Comparison of ENCODE assay signal across 24 mouse cellular contexts in genomic region chr6:128835571-128835970, GRCm38 (mm10). TPM values are rescaled to one million over a fixed set of nuclear protein-coding genes. Genes with fewer than 3 reads are reported as not detected.
A peak's percentile ranks its signal among the peaks of the same experiment; 100 is the strongest.
DNase-seq lines count a peak whose midpoint lies in the region; ATAC-seq and TF ChIP-seq lines count a peak whose summit lies in the region.
"Had no signal": no experiment of that assay in that cellular context is flagged by ENCODE, and none has a peak within 500 bp of the region (broad histone marks: within the 10 kb centered on the region; RNA-seq: fewer than 3 reads in every experiment).

No protein-coding gene starts in this region.

- no peak overlapping the region for H3K4me2 ChIP-seq in forebrain, embryonic 13.5 days
- H3K4me2 ChIP-seq: embryonic facial prominence, embryonic 12.5 days; heart, embryonic 15.5 days; limb, embryonic 12.5 days had no signal

- H3K4me1 ChIP-seq in thymus, adult 2 months (replicated peaks; ENCODE audit: control insufficient read depth, insufficient read depth, low read length) = peaks cover 18% of the 10 kb centered on the region
- peaks cover 38% of the 10 kb centered on the region for H3K4me1 ChIP-seq in megakaryocyte, embryonic 14.5 days
- H3K4me1 ChIP-seq in forebrain, embryonic 13.5 days = peaks cover 14% of the 10 kb centered on the region

- DNase-seq in CD4-positive, CD25-positive, alpha-beta regulatory T cell, adult 2 months (ENCODE audit: low read depth, low spot score) = peak; percentile 34
- DNase-seq in thymus, postnatal 0 days (ENCODE audit: low spot score) = peak; percentile 19
- DNase-seq in thymus, adult 2 months = no peak
- DNase-seq in adrenal gland, adult 2 months = no peak
- no peak for DNase-seq in embryo, embryonic 9.5 days (ENCODE audit: extremely low spot score)
- DNase-seq: adrenal gland, postnatal 25 days; cerebellum, adult 18-20 months; heart, adult 2 months; right cerebral cortex, postnatal 25 days had no signal

- H3K36me3 ChIP-seq in thymus, adult 2 months (ENCODE audit: control insufficient read depth, insufficient read depth, low read length) = no peaks in the 10 kb centered on the region
- H3K36me3 ChIP-seq in megakaryocyte, embryonic 14.5 days (replicated peaks; ENCODE audit: low read length) = no peaks in the 10 kb centered on the region
- no peaks in the 10 kb centered on the region for H3K36me3 ChIP-seq in forebrain, embryonic 13.5 days (ENCODE audit: poor library complexity, severe bottlenecking)
- H3K36me3 ChIP-seq: embryonic facial prominence, embryonic 12.5 days; heart, embryonic 15.5 days; hindbrain, embryonic 10.5 days; limb, embryonic 12.5 days; midbrain, embryonic 10.5 days had no signal

- H3K27ac ChIP-seq in thymus, adult 2 months (ENCODE audit: control insufficient read depth, insufficient read depth, low read length) = no peak overlapping the region
- H3K27ac ChIP-seq in forebrain, embryonic 13.5 days = no peak overlapping the region
- H3K27ac ChIP-seq: embryonic facial prominence, embryonic 12.5 days; heart, adult 2 months; heart, embryonic 15.5 days; hindbrain, embryonic 10.5 days; limb, embryonic 12.5 days; midbrain, embryonic 10.5 days had no signal

- TF ChIP-seq POLR2A in thymus, adult 2 months (IDR thresholded peaks at IDR 0.05; ENCODE audit: control insufficient read depth, extremely low read depth, insufficient read depth, low read length, poor library complexity) = no peak

- no peak for TF ChIP-seq CTCF in thymus, adult 2 months (IDR thresholded peaks at IDR 0.05; ENCODE audit: borderline replicate concordance, control insufficient read depth, extremely low read depth, insufficient read depth, low read length, poor library complexity)

- H3K27me3 ChIP-seq in thymus, adult 2 months (ENCODE audit: control insufficient read depth, insufficient read depth, low read length) = no peaks in the 10 kb centered on the region
- H3K27me3 ChIP-seq in megakaryocyte, embryonic 14.5 days (replicated peaks) = no peaks in the 10 kb centered on the region
- H3K27me3 ChIP-seq in forebrain, embryonic 13.5 days = no peaks in the 10 kb centered on the region
- H3K27me3 ChIP-seq: embryonic facial prominence, embryonic 12.5 days; heart, embryonic 15.5 days; limb, embryonic 12.5 days; Patski had no signal

- no peak overlapping the region for H3K9ac ChIP-seq in forebrain, embryonic 13.5 days
- H3K9ac ChIP-seq: embryonic facial prominence, embryonic 12.5 days; heart, embryonic 15.5 days; limb, embryonic 12.5 days had no signal

- 60% methylated on average over 4 of the region's 4 CpGs for WGBS in thymus, adult 2 months
- WGBS in forebrain, embryonic 13.5 days = 93% methylated on average over 4 of the region's 4 CpGs

- no peaks in the 10 kb centered on the region for H3K9me3 ChIP-seq in megakaryocyte, embryonic 14.5 days
- H3K9me3 ChIP-seq in forebrain, embryonic 13.5 days (replicated peaks) = no peaks in the 10 kb centered on the region
- H3K9me3 ChIP-seq: embryonic facial prominence, embryonic 12.5 days; heart, embryonic 15.5 days; hindbrain, embryonic 10.5 days; limb, embryonic 12.5 days; midbrain, embryonic 10.5 days had no signal

- H3K4me3 ChIP-seq in thymus, adult 2 months (ENCODE audit: control insufficient read depth, insufficient read depth, low read length) = no peak overlapping the region
- peak overlapping the region; percentile 38 for H3K4me3 ChIP-seq in megakaryocyte, embryonic 14.5 days (replicated peaks)
- H3K4me3 ChIP-seq in forebrain, embryonic 13.5 days = no peak overlapping the region
- H3K4me3 ChIP-seq: embryonic facial prominence, embryonic 12.5 days; heart, adult 2 months; heart, embryonic 15.5 days; hindbrain, embryonic 10.5 days; limb, embryonic 12.5 days; midbrain, embryonic 10.5 days had no signal

- no peak for ATAC-seq in CD4-positive, CD25-positive, alpha-beta regulatory T cell, adult 4 months
- no peak for ATAC-seq in forebrain, embryonic 13.5 days
- ATAC-seq: forebrain, embryonic 16.5 days; Patski had no signal

RNA-seq across cellular contexts. Expression of gene Klrb1b, which starts 9.4 kb away (rescaled TPM):
- not detected for polyA plus RNA-seq in CD4-positive, CD25-positive, alpha-beta regulatory T cell, adult 4 months (2017; shearing (Covaris generic))
- polyA plus RNA-seq in thymus, postnatal 0 days (2015; fragmentation: Nextera tagmentation; extraction: Ambion mirVana) = 0.92 and 1.1 TPM in 2 replicates
- 0.54 and 0.85 TPM in 2 replicates for polyA plus RNA-seq in thymus, adult 2 months (2012; rRNA removed)
- polyA plus RNA-seq in megakaryocyte, embryonic 14.5 days (2012; ENCODE audit: insufficient read depth, low replicate concordance) = not detected in 2 replicates
- total RNA-seq in adrenal gland, adult 2 months (2021) = under 1 TPM; 0.66 to 0.79 TPM
- 0.12 TPM in 1 of 2 replicates, not detected in the other for polyA plus RNA-seq in adrenal gland, adult 2 months (2012; rRNA removed)
- polyA plus RNA-seq in forebrain, embryonic 13.5 days (2015; fragmentation: Nextera tagmentation; extraction: Ambion mirVana) = not detected in 2 replicates
- total RNA-seq: adrenal gland, postnatal 25 days; gastrocnemius, adult 18-20 months; heart, adult 2 months had no signal
- polyA plus RNA-seq: activated CD4-positive, CD25-positive, alpha-beta regulatory T cell, adult 4 months; embryonic facial prominence, embryonic 12.5 days; forebrain, embryonic 16.5 days; hindbrain, embryonic 10.5 days; kidney, embryonic 14.5 days; limb, embryonic 12.5 days; midbrain, embryonic 10.5 days; neural tube, embryonic 14.5 days; Patski had no signal

RNA-seq across cellular contexts. Expression of gene Gm44511, which starts 9.5 kb away (rescaled TPM):
- not detected for polyA plus RNA-seq in CD4-positive, CD25-positive, alpha-beta regulatory T cell, adult 4 months (2017; shearing (Covaris generic))
- 0.58 and 0.96 TPM in 2 replicates for polyA plus RNA-seq in thymus, postnatal 0 days (2015; fragmentation: Nextera tagmentation; extraction: Ambion mirVana)
- 0.59 TPM in 1 of 2 replicates, not detected in the other for polyA plus RNA-seq in thymus, adult 2 months (2012; rRNA removed)
- polyA plus RNA-seq in megakaryocyte, embryonic 14.5 days (2012; ENCODE audit: insufficient read depth, low replicate concordance) = not detected in 2 replicates
- total RNA-seq in adrenal gland, adult 2 months (2021) = not detected
- polyA plus RNA-seq in adrenal gland, adult 2 months (2012; rRNA removed) = not detected in 2 replicates
- not detected in 2 replicates for polyA plus RNA-seq in forebrain, embryonic 13.5 days (2015; fragmentation: Nextera tagmentation; extraction: Ambion mirVana)
- total RNA-seq: adrenal gland, postnatal 25 days; gastrocnemius, adult 18-20 months; heart, adult 2 months had no signal
- polyA plus RNA-seq: activated CD4-positive, CD25-positive, alpha-beta regulatory T cell, adult 4 months; embryonic facial prominence, embryonic 12.5 days; forebrain, embryonic 16.5 days; heart, embryonic 15.5 days; hindbrain, embryonic 10.5 days; kidney, embryonic 14.5 days; limb, embryonic 12.5 days; liver, embryonic 16.5 days; midbrain, embryonic 10.5 days; neural tube, embryonic 14.5 days; Patski had no signal

RNA-seq across cellular contexts. Expression of gene Klrb1c, which starts 46.6 kb away (rescaled TPM):
- polyA plus RNA-seq in CD4-positive, CD25-positive, alpha-beta regulatory T cell, adult 4 months (2017; shearing (Covaris generic)) = 1 to 10 TPM; 2.5 to 3.5 TPM
- polyA plus RNA-seq in thymus, postnatal 0 days (2015; fragmentation: Nextera tagmentation; extraction: Ambion mirVana) = 1.5 and 1.6 TPM in 2 replicates
- 0.96 and 2.6 TPM in 2 replicates for polyA plus RNA-seq in thymus, adult 2 months (2012; rRNA removed)
- polyA plus RNA-seq in megakaryocyte, embryonic 14.5 days (2012; ENCODE audit: insufficient read depth, low replicate concordance) = not detected in 2 replicates
- total RNA-seq in adrenal gland, adult 2 months (2021) = under 1 TPM; 0.23 to 0.31 TPM
- 0.08 and 0.16 TPM in 2 replicates for polyA plus RNA-seq in adrenal gland, adult 2 months (2012; rRNA removed)
- polyA plus RNA-seq in forebrain, embryonic 13.5 days (2015; fragmentation: Nextera tagmentation; extraction: Ambion mirVana) = not detected in 2 replicates
- total RNA-seq: adrenal gland, postnatal 25 days; gastrocnemius, adult 18-20 months had no signal
- polyA plus RNA-seq: embryonic facial prominence, embryonic 12.5 days; hindbrain, embryonic 10.5 days; kidney, embryonic 14.5 days; limb, embryonic 12.5 days; midbrain, embryonic 10.5 days; neural tube, embryonic 14.5 days; Patski had no signal

RNA-seq across cellular contexts. Expression of gene Clec2i, which starts 51.8 kb away (rescaled TPM):
- polyA plus RNA-seq in CD4-positive, CD25-positive, alpha-beta regulatory T cell, adult 4 months (2017; shearing (Covaris generic)) = 100 to 1,000 TPM in 1 of 2 experiments, 10 to 100 TPM in 1; 98.3 to 104 TPM
- 12.3 and 14.2 TPM in 2 replicates for polyA plus RNA-seq in thymus, postnatal 0 days (2015; fragmentation: Nextera tagmentation; extraction: Ambion mirVana)
- polyA plus RNA-seq in thymus, adult 2 months (2012; rRNA removed) = 9.6 and 12.1 TPM in 2 replicates
- not detected in 2 replicates for polyA plus RNA-seq in megakaryocyte, embryonic 14.5 days (2012; ENCODE audit: insufficient read depth, low replicate concordance)
- under 1 TPM in 1 of 2 experiments, not detected in 1; 0.21 TPM for total RNA-seq in adrenal gland, adult 2 months (2021)
- polyA plus RNA-seq in adrenal gland, adult 2 months (2012; rRNA removed) = not detected in 2 replicates
- polyA plus RNA-seq in forebrain, embryonic 13.5 days (2015; fragmentation: Nextera tagmentation; extraction: Ambion mirVana) = not detected in 2 replicates
- total RNA-seq: adrenal gland, postnatal 25 days; gastrocnemius, adult 18-20 months had no signal
- polyA plus RNA-seq: embryonic facial prominence, embryonic 12.5 days; forebrain, embryonic 16.5 days; hindbrain, embryonic 10.5 days; limb, embryonic 12.5 days; midbrain, embryonic 10.5 days; neural tube, embryonic 14.5 days; Patski had no signal

RNA-seq across cellular contexts. Expression of gene BC035044, which starts 55.4 kb away (rescaled TPM):
- 1 to 10 TPM; 2.1 to 3.6 TPM for polyA plus RNA-seq in CD4-positive, CD25-positive, alpha-beta regulatory T cell, adult 4 months (2017; shearing (Covaris generic))
- polyA plus RNA-seq in thymus, postnatal 0 days (2015; fragmentation: Nextera tagmentation; extraction: Ambion mirVana) = 48.3 and 50.0 TPM in 2 replicates
- 17.8 and 18.6 TPM in 2 replicates for polyA plus RNA-seq in thymus, adult 2 months (2012; rRNA removed)
- polyA plus RNA-seq in megakaryocyte, embryonic 14.5 days (2012; ENCODE audit: insufficient read depth, low replicate concordance) = 0.43 TPM in 1 of 2 replicates, not detected in the other
- total RNA-seq in adrenal gland, adult 2 months (2021) = under 1 TPM; 0.17 to 0.38 TPM
- polyA plus RNA-seq in adrenal gland, adult 2 months (2012; rRNA removed) = 0.06 and 0.52 TPM in 2 replicates
- 0.17 and 0.29 TPM in 2 replicates for polyA plus RNA-seq in forebrain, embryonic 13.5 days (2015; fragmentation: Nextera tagmentation; extraction: Ambion mirVana)
- total RNA-seq: gastrocnemius, adult 18-20 months had no signal
- polyA plus RNA-seq: Patski had no signal

Comparison
In these comparisons a context has a peak if more than half of its experiments do, and no peak if none do; other contexts are left out.
1. DNase-seq: peak in CD4-positive, CD25-positive, alpha-beta regulatory T cell, adult 2 months (single experiment) and thymus, postnatal 0 days (single experiment); none in thymus, adult 2 months (single experiment), adrenal gland, adult 2 months (single experiment) and embryo, embryonic 9.5 days (single experiment).